8 mouse cellular contexts compared by ENCODE assay signal in the genomic region with DNA sequence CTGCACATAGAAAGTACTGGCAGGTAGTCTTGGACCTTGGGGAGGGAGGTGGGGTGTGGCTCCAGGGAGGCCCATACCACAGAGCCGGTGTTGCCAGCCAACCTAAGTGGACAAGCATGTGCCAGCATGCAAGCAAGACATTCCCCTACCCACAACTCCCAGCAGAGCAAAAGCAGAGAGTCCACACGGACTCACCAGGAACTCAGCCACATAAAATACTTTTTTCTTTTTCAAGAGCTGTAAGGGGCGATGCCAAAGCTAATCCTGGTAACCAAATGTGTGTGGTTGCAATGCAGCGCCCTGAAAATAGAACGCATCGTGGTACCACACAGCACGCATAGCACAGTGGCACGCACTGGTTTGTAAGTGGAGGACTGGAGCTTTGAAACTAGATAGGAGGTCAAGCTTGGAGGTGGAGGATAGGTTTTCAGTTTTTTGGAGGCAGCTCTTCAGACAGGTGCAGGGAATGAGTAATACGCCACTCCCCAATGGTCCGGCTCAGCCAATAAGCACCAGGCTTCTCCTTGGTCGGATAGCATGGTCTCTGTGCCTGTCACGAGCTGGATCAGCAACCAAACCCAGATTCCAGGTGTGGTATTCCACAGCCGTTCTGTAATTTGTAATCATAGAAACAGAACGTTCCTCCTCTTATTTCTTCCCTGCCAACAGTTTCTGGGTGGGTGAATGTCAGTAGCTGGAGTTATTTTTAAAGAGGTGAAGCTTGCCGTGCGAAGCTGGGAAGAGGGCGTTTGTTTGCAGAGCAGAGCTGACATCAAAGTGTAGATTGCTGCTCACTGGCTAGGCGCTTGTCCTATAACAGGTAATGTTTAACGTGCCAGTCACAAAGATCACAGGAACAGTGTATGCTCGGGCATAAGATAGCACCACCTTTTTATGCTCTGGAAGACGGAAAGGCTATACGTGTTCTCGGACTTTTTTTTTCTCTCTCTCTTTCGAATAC.
DNase-seq lines count a peak whose midpoint lies in the region; ATAC-seq lines count a peak whose summit lies in the region.

No protein-coding gene starts in this region.

- no peaks in the 10 kb centered on the region for H3K4me1 ChIP-seq in midbrain, embryonic 16.5 days (ENCODE audit: control insufficient read depth, insufficient read depth, low read length)
- no peaks in the 10 kb centered on the region for H3K4me1 ChIP-seq in midbrain, embryonic 11.5 days (ENCODE audit: control insufficient read depth, insufficient read depth, low read length)

- intact Hi-C loops in heart, postnatal 36 days (cut with DNase I): loop anchor here (5.0 to 10.0 kb wide), 2 partner anchors 55 to 87 kb away; no protein-coding TSS in a partner anchor

- H3K36me3 ChIP-seq in midbrain, embryonic 16.5 days (ENCODE audit: control insufficient read depth, insufficient read depth, low read length): no peaks in the 10 kb centered on the region
- H3K36me3 ChIP-seq in midbrain, embryonic 11.5 days (ENCODE audit: control insufficient read depth, insufficient read depth, low read length): no peaks in the 10 kb centered on the region

- no peak for DNase-seq in midbrain, embryonic 11.5 days (ENCODE audit: low spot score, missing footprints)
- DNase-seq in heart, postnatal 36 days: peak; percentile 19 to 56
- DNase-seq in layer of hippocampus, postnatal 25 days (ENCODE audit: extremely low spot score in 1 of 2, low spot score in 1 of 2): peak; percentile 14 to 46
- peak; percentile 58 for DNase-seq in lung, postnatal 10 days
- DNase-seq in neural tube, embryonic 10.5 days (ENCODE audit: extremely low spot score, low spot score): no peak
- DNase-seq in T-cell, adult 2 months (ENCODE audit: low spot score): no peak

- H3K27ac ChIP-seq in midbrain, embryonic 16.5 days (ENCODE audit: low read length): no peak overlapping the region
- no peak overlapping the region for H3K27ac ChIP-seq in midbrain, embryonic 11.5 days (ENCODE audit: low read depth, low read length)

- H3K9ac ChIP-seq in midbrain, embryonic 16.5 days (ENCODE audit: low read depth, low read length): no peak overlapping the region
- no peak overlapping the region for H3K9ac ChIP-seq in midbrain, embryonic 11.5 days (ENCODE audit: low read length)

- H3K27me3 ChIP-seq in midbrain, embryonic 16.5 days (ENCODE audit: control insufficient read depth, insufficient read depth, low read depth, low read length): no peaks in the 10 kb centered on the region
- H3K27me3 ChIP-seq in midbrain, embryonic 11.5 days (ENCODE audit: control insufficient read depth, insufficient read depth, low read length): no peaks in the 10 kb centered on the region

- 76% methylated on average over 24 of the region's 24 CpGs for WGBS in midbrain, embryonic 16.5 days
- WGBS in midbrain, embryonic 11.5 days: 87% methylated on average over 24 of the region's 24 CpGs

- H3K4me2 ChIP-seq in midbrain, embryonic 16.5 days (ENCODE audit: low read length): peak overlapping the region; percentile 33
- no peak overlapping the region for H3K4me2 ChIP-seq in midbrain, embryonic 11.5 days

- no peaks in the 10 kb centered on the region for H3K9me3 ChIP-seq in midbrain, embryonic 16.5 days (replicated peaks; ENCODE audit: control insufficient read depth, low read length, poor library complexity, severe bottlenecking)
- H3K9me3 ChIP-seq in midbrain, embryonic 11.5 days (ENCODE audit: control insufficient read depth, low read length): no peaks in the 10 kb centered on the region

- 0 out of 2 replicates have a peak overlapping the region, but pooled peaks have one; percentile 3 for H3K4me3 ChIP-seq in midbrain, embryonic 16.5 days (ENCODE audit: low read depth, low read length)
- no peak overlapping the region for H3K4me3 ChIP-seq in midbrain, embryonic 11.5 days (ENCODE audit: low read depth, low read length)

- ATAC-seq in midbrain, embryonic 16.5 days: 0 out of 2 replicates have a peak, but pooled peaks have one; percentile 25
- no peak for ATAC-seq in midbrain, embryonic 11.5 days (ENCODE audit: low FRiP score)
- no peak for ATAC-seq in megakaryocyte-erythroid progenitor cell, adult 5-6 weeks (replicated peaks; ENCODE audit: low FRiP score, low TSS enrichment, poor library complexity, severe bottlenecking)

Comparison
In these comparisons a context has a peak if more than half of its experiments do, and no peak if none do; other contexts are left out.
1. DNase-seq: peak in heart, postnatal 36 days (2 of 2), layer of hippocampus, postnatal 25 days (2 of 2) and lung, postnatal 10 days (single experiment); none in midbrain, embryonic 11.5 days (single experiment), neural tube, embryonic 10.5 days (single experiment) and T-cell, adult 2 months (single experiment).